Comparison of ENCODE assay signal across 33 mouse cellular contexts in genomic region chr10:52360241-52360735, GRCm38 (mm10). TPM values are rescaled to one million over a fixed set of nuclear protein-coding genes. Genes with fewer than 3 reads are reported as not detected.
DNase-seq lines count a peak whose midpoint lies in the region; ATAC-seq and TF ChIP-seq lines count a peak whose summit lies in the region.
"Had no signal": no experiment of that assay in that cellular context is flagged by ENCODE, and none has a peak within 500 bp of the region (broad histone marks: within the 10 kb centered on the region; RNA-seq: fewer than 3 reads in every experiment).

No protein-coding gene starts in this region.

- H3K4me3 ChIP-seq in left cerebral cortex, adult 2 months: no peak overlapping the region
- H3K4me3 ChIP-seq: embryonic facial prominence, embryonic 13.5 days; forebrain, embryonic 10.5 days; heart, embryonic 10.5 days; heart, embryonic 15.5 days; hindbrain, embryonic 12.5 days; intestine, embryonic 15.5 days; limb, embryonic 10.5 days; limb, embryonic 15.5 days; neural tube, embryonic 12.5 days had no signal

- TF ChIP-seq CTCF in left cerebral cortex, adult 2 months (IDR thresholded peaks at IDR 0.05): no peak

- H3K27ac ChIP-seq in left cerebral cortex, adult 2 months: no peak overlapping the region
- H3K27ac ChIP-seq: embryonic facial prominence, embryonic 13.5 days; forebrain, embryonic 10.5 days; heart, embryonic 10.5 days; heart, embryonic 15.5 days; hindbrain, embryonic 12.5 days; hindbrain, postnatal 0 days; intestine, embryonic 15.5 days; limb, embryonic 10.5 days; limb, embryonic 15.5 days; liver, embryonic 14.5 days; neural tube, embryonic 12.5 days had no signal

- ATAC-seq in granulocyte monocyte progenitor cell, adult 5-6 weeks (replicated peaks; ENCODE audit: poor library complexity, severe bottlenecking): no peak
- ATAC-seq: forebrain, embryonic 16.5 days; hindbrain, postnatal 0 days; midbrain, embryonic 16.5 days had no signal

- intact Hi-C loops in left cerebral cortex, adult 2 months (cut with DNase I): no loop called here

- DNase-seq in R1 (ENCODE audit: low read depth, low spot score): peak; percentile 18
- peak; percentile 84 for DNase-seq in brain, adult 2 months (ENCODE audit: low read depth, low spot score)
- DNase-seq in cerebellum, adult 8-10 months: peak; percentile 41
- peak; percentile 53 to 64 for DNase-seq in cerebellum, postnatal 25 days
- no peak for DNase-seq in left cerebral cortex, adult 2 months (ENCODE audit: extremely low spot score in 1 of 2, low spot score in 2 of 2)
- DNase-seq: adrenal gland, adult 8-10 months; B cell, adult 2 months; gastrocnemius, postnatal 10 days; kidney, adult 9 months; kidney, postnatal 10 days; layer of hippocampus, postnatal 36 days; lung, embryonic 14.5 days; lung, postnatal 14 days had no signal

RNA-seq across cellular contexts. Expression of gene Gm26741, which starts 1.7 kb away (rescaled TPM):
- total RNA-seq in granulocyte monocyte progenitor cell, adult 5-6 weeks (2014; fragmentation: Nextera tagmentation): not detected in 2 replicates
- not detected in 2 replicates for total RNA-seq in granulocyte monocyte progenitor cell, adult 5-6 weeks (2017)
- total RNA-seq in left cerebral cortex, adult 2 months (2021): not detected
- total RNA-seq: adrenal gland, adult 8-10 months; adrenal gland, postnatal 4 days; CH12.LX; common myeloid progenitor, adult 5-6 weeks; ES-E14; gastrocnemius, postnatal 10 days; heart, postnatal 25 days; hindbrain, postnatal 0 days; layer of hippocampus, postnatal 36 days; left cerebral cortex, postnatal 10 days had no signal

RNA-seq across cellular contexts. Expression of gene Gopc, which starts 21.6 kb away (rescaled TPM):
- total RNA-seq in granulocyte monocyte progenitor cell, adult 5-6 weeks (2014; fragmentation: Nextera tagmentation): 16.8 and 19.0 TPM in 2 replicates
- total RNA-seq in granulocyte monocyte progenitor cell, adult 5-6 weeks (2017): 15.1 and 16.6 TPM in 2 replicates
- total RNA-seq in left cerebral cortex, adult 2 months (2021): 10 to 100 TPM; 42.5 to 47.4 TPM

RNA-seq across cellular contexts. Expression of gene Nepn, which starts 28.5 kb away (rescaled TPM):
- not detected in 2 replicates for total RNA-seq in granulocyte monocyte progenitor cell, adult 5-6 weeks (2014; fragmentation: Nextera tagmentation)
- total RNA-seq in granulocyte monocyte progenitor cell, adult 5-6 weeks (2017): not detected in 2 replicates
- total RNA-seq in left cerebral cortex, adult 2 months (2021): not detected
- total RNA-seq: adrenal gland, adult 8-10 months; CH12.LX; common myeloid progenitor, adult 5-6 weeks; ES-E14; gastrocnemius, postnatal 10 days; hindbrain, postnatal 0 days; layer of hippocampus, postnatal 36 days; left cerebral cortex, postnatal 10 days had no signal

RNA-seq across cellular contexts. Expression of gene Nus1, which starts 57.1 kb away (rescaled TPM):
- 26.1 and 31.0 TPM in 2 replicates for total RNA-seq in granulocyte monocyte progenitor cell, adult 5-6 weeks (2014; fragmentation: Nextera tagmentation)
- total RNA-seq in granulocyte monocyte progenitor cell, adult 5-6 weeks (2017): 25.9 and 29.8 TPM in 2 replicates
- total RNA-seq in left cerebral cortex, adult 2 months (2021): 10 to 100 TPM; 63.4 to 66.7 TPM

Comparison
In these comparisons a context has a peak if more than half of its experiments do, and no peak if none do; other contexts are left out.
1. DNase-seq: peak in R1 (single experiment), brain, adult 2 months (single experiment), cerebellum, adult 8-10 months (single experiment) and cerebellum, postnatal 25 days (2 of 2); none in left cerebral cortex, adult 2 months (0 of 2).